Mouse (Mus musculus): Measurements from ENCODE around the gene Olfr1415.

GRCm38 (mm10) chr1:92519046-92519445, 23.1 kb upstream of the Olfr1415 start:
- TF ChIP-seq CTCF (IDR thresholded peaks at IDR 0.05; ENCODE audit: extremely low read depth, insufficient read depth, insufficient read length, insufficient replicate concordance) (no peak), POLR2A (IDR thresholded peaks at IDR 0.05; ENCODE audit: low read depth, low read length) (no peak)

All from spleen, adult 2 months (tissue).